Mouse (Mus musculus) erythroid progenitor cell, adult 5-6 weeks (primary cell): Measurements from ENCODE around the gene Fzr1. TPM values are rescaled to one million over a fixed set of nuclear protein-coding genes. Genes with fewer than 3 reads are reported as not detected.
A peak's percentile ranks its signal among the peaks of the same experiment; 100 is the strongest.

Source experiments
- ATAC-seq: replicated peaks from 2 replicates; pipeline ENCODE4 v1.8.0; 2016; ENCODE audit warnings: moderate number of reproducible peaks, mild to moderate bottlenecking, moderate TSS enrichment, inconsistent platforms; ENCODE audit not compliant: poor library complexity, low FRiP score, severe bottlenecking
- total RNA-seq, 2 experiments: library from RNA; stranded (forward) in 1 of 2; stranded (reverse) in 1 of 2; fragments of 150-400 nt in 1 of 2; fragments of 186-747, 209-891 nt in 1 of 2; gene quantifications; 2 replicates each; pipeline versions ENCODE4 v1.2.3 to v1.2.4; 2015 to 2017; ENCODE audit warnings: low replicate concordance in 2 of 2

The Fzr1 gene
- total RNA-seq, 2 experiments from 2014 or later = 235 to 266 TPM

DNA sequence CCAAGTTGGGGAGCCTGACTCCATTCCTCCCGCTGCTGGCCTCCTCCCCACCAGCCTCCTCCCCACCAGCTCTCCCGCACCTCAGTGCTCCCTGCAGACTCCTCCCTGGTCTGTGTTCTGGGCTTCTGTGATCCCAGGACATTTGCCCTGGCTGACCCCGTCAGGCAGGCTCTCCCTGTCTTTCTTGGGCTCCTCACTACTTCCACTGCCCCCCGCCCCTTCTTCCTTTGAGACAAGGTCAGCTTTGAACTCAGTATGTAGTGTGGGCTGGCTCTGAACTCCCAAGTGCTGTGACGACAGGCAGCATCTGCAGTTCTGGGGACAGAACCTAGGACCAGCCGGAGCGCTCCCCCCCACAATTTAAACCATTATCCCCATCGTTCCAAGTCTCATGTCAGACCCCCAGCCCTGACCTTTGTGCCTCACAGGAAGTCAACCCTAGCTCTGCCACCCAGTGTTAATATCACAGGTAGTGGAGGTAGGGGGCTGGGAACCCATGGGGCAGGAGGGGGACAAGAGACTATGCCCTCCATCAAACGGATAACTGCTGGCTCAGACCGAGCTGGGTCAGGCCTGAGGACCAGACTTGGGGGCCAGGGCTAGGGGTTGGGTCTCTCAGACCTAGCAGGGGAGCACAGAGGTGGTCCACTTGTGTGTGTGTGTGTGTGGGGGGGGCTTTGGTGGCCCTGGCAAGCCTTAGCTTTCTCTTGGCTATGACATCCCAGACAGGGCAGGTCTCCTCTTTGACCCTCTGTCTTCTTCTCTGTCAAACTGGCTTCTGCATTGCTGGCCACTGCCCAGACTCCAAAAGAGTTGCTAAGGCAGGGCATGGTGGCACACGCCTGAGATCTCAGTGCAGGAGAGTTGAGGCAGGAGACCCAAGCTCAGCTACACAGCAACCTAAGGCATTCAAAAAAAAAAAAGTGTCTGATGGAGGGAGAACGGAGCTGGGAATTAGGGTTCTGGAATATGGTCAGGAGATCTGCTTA lies 39.2 kb upstream of the Fzr1 start:
- ATAC-seq = no peak

DNA sequence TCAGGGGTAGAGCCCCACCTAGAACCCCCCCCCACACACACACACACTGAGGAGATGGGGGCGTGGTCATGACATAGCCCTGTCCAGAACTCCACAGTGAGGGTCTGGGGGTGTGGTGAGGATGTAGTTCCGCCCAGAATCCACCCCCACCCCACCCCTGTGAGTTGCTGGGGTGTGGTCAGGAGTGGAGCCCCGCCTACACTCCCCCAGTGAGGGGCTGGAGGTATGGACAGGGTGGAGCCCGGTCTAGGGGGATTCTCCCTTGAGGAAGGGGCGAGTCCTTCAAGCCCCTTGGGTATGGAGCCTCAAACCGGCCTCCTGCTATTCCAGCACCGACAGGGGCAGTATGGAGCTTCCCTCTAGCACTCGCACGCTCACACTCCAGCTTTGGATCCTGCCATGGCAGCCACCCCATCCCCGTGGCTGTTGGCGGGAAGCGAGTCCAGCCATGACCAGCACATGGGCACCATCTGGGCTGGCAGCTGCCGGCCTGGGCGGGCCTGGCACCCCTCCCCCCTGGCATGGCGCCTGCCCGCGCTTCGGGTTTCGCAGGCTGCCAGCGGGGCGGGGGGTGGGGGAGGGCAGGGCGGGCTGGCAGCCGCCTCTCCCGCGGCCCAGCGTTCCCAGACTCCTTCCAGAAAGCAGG lies 38.4 kb upstream of the Fzr1 start:
- ATAC-seq = peak; percentile 38; the same call in 1 of the 2 replicates

DNA sequence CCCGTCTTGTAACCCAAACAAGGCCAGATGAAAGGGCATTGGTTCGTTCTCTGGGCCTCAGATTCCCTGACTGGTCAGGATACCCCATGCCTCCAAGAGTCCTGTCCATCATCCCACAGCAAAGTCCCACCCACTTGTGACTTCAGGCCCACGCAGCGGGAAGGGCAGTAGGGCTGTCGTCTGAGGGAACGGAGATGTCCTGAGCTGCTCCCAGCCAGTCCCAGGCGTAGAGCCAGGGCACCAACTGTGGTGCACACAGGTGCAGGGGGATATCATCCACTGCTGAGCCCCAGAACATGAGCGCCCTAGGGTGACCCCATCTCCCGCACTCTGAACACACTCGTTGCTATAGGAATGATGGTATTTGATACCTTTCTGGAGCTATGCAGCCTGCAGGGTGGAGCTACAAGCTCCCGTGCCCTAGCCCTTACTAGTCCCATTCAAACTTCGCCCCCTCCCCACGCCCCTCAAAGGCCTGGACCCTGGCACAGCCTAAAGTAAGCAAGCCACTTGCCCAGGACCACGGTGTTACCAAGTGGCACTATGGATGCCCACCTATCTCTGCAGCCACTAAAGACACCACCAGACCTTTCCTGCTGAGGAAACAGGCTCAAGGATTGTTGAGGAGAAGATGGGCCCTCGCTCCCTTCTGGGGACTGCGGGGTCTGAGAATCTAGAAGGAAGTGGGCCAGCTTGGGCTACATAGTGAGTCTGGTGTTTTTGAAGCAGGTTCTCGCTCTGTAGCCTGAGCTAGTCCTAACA lies 37.4 kb upstream of the Fzr1 start:
- no peak for ATAC-seq

DNA sequence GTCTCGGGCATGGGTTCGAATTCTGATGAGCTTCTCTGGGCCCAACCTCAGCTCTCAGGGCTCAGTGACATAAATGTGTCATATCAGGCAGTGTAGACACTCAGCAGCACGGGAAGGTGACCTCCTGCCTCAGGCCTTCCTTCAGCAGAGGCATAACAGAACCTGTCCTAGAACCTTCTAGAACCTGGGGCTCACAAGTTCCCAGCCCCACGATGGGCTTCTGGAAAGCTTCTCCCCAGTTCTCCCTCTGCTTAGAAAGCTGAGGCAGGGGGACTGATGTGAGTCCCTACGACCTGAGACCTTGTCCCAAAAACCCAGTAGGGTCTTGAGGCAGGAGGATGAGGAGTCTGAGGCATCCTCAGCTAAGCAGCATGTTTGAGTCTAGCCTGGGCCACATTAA lies 36.8 kb upstream of the Fzr1 start:
- ATAC-seq = no peak

DNA sequence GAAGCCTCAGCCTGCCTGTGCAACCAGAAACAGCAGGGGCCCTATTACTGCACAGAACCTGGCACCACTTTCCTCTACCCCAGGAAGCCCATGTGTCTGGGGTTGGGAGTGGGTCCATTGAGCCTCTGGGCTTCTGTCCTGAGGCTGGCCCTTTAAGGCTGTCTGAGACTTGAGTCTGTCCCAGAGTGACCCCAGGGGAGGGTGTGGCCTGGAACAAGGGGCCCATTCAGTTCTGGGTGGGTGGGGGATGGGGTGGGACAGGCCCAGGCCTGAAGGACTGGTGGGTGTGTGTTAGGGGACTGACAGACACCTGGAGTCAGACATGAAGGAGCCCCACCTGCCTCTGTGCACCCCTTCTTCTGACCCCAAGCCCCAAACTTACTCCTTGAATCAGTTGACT lies 36.4 kb upstream of the Fzr1 start:
- ATAC-seq = no peak

DNA sequence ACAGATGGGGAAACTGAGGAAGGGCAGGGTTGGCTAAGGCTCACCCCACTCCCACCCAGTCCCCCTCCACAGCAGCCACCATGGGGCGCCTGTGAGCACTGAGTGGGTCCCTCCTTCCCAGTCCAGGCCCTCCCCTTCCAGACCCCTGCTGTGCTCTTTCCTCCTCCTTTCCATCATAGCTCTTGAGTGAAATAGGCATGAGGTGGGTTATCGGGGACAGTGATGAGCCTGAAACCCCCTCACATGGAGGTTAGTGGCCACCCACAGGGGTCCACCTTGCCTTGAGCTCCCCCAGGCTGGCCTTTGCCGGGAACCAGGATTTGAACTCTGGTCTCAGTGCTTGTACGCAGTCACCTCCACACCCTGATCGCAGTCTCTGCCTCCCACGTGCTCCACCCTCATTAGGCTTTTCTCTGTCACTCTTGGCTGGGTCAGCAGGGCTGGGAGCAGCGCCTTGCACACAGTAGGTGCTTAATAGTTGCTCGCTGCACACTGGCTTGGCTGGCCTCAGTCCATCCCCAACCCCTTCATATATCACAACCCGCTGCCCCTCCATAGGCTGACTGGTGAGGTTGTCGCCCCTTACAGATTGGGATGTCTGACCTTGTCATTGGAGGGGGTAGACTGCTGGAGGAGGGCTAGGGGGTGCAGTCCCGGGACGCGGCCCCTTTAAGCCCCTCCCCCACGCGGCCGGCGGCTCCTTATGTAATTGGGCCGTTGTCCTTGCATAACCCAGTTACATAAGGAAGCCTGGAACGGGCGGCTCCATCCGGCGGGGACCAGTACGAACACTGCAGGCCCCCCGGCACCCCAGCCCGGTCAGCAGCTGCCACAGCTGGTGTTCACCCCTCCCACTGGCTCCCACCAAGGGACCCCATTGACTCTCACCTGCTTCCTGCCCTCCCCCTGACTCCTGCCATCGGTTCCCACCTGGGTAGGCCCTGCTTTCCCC lies 35.3 kb upstream of the Fzr1 start:
- ATAC-seq = no peak

DNA sequence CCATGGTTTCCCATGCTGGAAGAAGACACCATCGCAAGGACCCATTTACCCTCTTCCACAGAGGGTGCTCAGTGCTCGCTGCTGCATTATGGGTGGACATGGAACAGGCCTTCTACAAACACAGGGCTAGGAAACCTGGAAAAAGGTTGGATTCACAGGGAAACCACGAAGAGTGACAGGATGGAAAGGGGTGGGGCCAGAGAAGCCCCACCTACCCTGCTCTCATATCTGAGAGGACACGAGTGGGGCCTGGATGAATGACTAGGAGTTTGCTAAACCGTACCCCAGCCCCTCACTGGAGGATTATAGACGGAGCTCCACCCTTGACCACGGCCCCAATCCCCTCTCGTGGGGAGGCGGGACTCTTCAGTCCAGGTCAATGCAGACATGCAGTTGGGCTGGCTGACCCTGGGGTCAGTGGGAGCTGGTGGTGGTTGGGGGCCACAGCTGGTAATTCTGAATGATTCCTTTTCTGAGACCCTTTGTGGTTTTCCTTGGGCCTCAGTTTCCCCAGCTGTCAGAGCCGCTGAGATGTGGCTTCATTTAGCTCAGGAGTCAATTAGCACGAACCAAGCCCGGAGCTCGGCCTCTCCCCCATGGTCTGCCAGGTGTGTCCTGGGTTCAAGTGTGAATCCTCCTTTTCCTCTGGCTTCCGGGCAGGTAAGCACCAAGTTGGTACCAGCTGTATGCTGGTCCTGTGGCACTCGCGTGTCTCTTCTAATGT lies 34.4 kb upstream of the Fzr1 start:
- no peak for ATAC-seq

DNA sequence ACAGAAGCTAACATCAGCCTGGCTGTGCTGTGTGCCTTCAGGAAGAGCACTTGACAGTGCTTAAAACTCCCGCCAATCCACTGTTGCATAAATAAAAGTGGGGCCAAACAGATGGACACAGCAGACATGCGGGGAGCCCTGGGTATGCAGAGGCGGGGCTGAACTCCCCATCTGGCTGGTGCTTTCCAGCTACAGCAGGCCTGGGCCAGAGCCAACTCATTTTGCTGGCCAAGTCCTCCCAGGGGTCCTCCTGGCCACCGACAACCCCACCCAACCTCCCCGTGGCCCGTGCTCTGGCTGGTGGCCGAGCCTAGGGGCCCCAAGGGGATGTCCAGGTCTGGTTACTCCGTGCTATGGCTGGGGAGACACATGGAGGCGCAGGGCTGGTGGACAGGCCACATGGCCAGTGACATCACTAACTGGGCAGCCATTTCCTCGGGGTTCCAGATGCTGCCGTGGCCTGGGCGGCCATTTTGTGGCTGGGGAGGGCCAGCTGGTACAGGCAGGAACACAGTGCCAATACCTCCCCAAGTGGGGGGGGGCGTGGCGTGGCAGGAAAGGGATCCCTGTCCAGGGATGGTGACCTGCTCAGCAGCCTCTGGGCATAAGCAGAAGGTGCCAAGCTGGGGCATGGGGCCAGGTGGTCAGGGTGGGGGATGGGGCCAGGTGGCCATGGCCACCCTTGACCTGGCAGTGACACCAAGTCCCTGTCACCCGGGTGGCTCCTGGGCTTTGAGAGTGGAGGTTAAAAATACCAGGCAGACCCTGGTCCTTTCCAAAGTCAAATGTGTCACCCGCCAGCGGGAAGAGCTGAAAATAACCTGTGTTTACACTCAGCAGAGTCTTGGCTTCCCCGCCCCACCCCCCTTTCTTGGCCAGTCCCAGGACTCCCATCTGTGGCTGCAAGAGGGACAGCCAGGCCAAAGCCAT lies 33.4 kb upstream of the Fzr1 start:
- ATAC-seq = no peak

DNA sequence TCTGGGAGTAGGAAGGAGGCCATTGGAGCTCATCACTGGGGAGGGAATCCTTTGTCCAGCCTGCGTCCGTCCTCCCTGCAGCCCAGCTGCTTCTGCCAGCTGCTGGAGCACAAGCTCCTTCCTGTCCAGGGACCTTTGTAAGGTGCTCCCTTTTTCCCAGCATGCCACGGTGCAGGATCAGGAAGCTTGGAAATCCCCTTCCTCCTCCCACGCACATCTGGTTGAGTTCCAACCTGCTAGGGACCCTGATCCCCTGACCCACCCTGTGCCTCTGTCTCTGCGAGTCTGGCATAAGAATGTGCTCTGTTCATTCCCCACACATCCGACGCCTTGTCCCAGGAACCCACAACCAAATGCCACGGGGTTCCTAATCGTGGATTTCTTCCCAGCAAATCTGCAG lies 32.7 kb upstream of the Fzr1 start:
- no peak for ATAC-seq

DNA sequence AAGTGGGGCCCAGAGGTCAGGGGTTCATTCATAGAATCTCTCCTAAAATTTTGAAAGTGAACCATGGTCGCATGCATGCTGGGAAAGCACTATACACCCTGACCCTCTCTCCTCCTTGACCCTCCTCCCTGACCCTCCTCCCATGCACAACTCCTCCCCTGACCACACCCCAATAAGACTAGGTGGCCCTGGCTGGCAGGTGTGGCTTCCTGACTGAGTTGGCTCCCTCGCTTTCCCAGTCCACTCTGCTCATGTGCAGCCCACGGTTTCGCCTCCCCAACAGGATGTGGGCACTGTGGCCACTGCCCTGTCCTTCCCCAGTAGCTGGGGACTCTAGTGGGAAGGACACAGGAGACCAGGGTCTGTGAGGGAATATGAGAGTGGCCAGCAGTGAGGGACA lies 32.0 kb upstream of the Fzr1 start:
- no peak for ATAC-seq

DNA sequence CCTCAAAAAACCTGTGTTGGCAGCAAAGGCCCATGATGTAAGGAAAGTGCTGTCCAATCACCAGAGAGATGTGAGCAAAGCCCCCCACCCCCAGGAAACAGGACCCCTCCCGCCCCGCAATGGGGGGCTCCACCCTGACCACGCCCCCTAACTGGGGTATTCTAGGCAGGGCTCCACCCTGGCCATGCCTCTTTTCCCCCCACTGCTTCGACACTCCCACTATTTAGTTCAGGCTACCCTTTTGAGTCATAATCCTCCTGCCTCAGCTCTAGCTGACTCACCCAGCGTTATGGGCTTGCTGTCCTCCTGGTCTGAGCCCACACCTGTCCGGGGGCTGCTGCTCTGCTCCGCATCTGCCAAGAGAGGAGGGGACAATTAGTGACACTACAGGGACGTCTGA lies 31.0 kb upstream of the Fzr1 start:
- ATAC-seq = no peak

DNA sequence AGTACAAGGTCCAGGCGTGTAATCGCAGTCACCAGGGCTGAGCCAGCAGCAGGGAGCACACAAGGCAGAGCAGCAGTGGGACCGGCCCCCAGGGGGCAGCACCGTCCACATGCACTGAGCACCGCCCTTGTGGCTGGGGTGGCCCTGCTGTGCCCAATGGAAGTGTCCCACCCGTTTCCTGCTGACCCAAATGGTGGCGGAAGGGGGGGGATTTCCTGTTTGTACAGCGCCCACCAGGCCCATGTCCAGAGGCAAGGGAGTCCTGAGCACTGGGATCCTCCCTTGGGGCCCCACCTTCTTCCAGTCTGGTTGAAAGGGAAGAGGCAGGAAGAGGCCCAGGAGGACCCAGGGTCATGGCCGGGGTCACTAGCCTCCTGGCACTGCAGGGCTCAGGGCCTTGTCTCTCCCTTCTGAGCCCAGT lies 30.6 kb upstream of the Fzr1 start:
- ATAC-seq = peak; percentile 73

DNA sequence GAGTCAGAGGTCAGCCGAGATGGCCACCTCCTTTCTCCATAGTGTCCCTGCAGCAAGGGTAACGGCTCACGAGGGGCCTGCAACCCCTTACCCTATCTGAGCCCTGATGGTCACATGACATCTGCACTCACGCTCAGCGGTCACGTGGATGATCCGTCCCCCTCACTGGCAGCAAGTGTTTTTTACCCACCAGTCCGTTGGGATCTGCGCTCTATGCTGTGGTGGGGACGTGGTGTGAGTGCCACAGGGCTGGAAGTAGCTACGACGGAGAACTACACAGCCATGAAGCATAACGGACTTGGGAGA lies 30.1 kb upstream of the Fzr1 start:
- ATAC-seq = no peak

DNA sequence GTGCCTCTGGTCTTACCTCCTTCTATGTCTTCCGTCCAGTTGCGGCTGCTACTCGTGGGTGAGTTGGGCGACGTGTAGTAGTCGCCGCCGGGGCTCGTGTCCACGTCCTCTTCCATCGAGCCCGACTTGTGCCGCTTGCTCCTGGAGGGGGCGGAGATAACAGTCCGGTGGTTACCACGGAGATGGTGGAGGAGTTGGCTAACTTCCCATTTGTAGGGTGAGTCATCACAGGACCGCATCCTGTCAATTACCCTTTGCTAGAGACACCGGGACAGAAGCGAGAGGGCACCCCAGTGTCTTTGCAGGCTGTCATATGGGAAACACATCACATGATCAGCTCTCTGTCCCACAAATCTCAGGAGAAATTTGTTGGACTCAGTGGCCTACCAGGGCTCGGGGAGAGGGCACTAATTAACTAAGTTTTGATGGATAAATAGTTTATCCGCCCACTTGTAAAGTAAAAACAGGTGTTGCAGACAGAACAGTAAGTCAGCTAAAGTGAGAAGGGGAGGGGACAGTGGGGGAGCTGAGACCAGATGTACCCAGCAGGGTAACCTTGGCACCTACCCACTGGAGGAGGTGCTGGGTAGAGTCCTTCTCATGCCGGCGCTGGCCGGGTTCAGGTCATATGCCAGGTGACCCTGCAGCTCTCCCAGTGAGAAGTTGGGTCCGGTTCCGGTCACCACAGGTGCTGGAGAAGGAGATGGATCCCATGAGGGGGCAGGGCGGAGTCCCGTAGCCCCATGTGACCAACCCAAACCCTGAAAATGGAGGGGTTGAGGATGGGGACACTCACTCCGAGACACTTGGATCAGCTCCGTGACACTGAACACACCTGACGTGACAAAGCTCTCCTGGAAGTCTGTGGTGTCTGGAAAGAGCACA lies 29.5 kb upstream of the Fzr1 start:
- peak; percentile 57 for ATAC-seq

DNA sequence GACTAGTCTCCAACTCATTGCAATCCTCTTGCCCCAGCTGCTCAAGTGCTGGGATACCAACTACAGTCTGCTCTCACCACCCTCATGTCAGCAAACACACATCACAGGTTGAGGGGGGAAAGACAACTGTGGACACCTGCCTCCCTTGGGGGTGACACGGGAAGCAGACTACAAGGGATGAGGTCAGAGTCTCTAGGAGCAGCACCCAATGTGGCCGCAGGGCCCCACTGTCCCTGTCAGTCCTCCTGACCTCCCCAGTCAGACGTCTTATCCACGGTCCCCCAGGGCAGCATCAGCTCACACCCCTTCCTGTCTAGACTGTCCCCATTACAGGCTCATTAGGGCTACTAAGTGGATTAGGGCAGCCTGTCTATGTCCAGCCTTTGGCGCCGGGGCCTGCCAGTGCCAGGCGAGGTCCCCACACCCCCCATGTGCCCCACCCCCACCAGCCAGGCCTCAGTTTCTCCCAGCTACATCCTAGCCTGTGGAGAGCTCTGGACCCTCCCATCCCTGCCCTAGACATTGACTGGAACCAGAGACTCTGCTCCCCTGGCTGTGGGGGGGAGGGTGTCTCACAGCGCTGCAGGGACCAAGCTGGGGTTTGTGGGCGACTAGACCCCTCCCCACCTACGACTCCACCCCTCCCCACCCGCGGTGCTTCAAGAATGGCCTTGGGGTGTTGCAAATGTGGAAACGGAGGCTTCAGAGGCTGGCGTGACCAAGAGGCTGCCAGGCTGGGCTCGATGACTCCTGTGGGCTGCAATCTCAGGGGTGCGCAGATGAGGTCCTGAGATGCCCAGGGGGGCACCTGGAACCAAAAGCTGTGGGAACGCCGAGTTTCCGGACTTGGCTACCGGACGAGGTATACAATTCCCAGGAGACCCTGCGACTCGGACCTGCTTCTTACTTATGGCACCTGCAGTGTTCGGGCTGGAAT lies 28.5 kb upstream of the Fzr1 start:
- ATAC-seq = no peak
